Mouse (Mus musculus) ES-E14 (cell line): ENCODE measurements around the gene Robo2. TPM values are rescaled to one million over a fixed set of nuclear protein-coding genes. Genes with fewer than 3 reads are reported as not detected.

ENCODE experiments used
- DNase-seq: peaks from one replicate; pipeline ENCODE4 v3.0.0-alpha.2; 2013; ENCODE audit warnings: low read depth, low spot score
- H3K27ac ChIP-seq: 2 replicates; pipeline ENCODE4 v1.5.1; 2012; ENCODE audit warnings: low read depth, mild to moderate bottlenecking, low read length, moderate library complexity, mixed read lengths; ENCODE audit not compliant: poor library complexity, insufficient read depth, severe bottlenecking
- H3K36me3 ChIP-seq: 2 replicates; pipeline ENCODE4 v1.6.1; 2012; ENCODE audit warnings: mild to moderate bottlenecking, low read length, moderate library complexity, mixed read lengths; ENCODE audit not compliant: control insufficient read depth, poor library complexity, insufficient read depth, severe bottlenecking
- H3K4me1 ChIP-seq, 2 experiments: fragments of 150-350 bp in 1 of 2; sonication (generic) in 1 of 2; 2 replicates each; pipeline ENCODE4 v1.6.1; 2012; ENCODE audit warnings: low read length in 2 of 2, mild to moderate bottlenecking in 1 of 2, mixed read lengths in 1 of 2; ENCODE audit not compliant: control insufficient read depth in 2 of 2, insufficient read depth in 2 of 2, poor library complexity in 1 of 2
- H3K4me3 ChIP-seq, 2 experiments: fragments of 150-350 bp in 1 of 2; sonication (generic) in 1 of 2; 2 replicates each; pipeline ENCODE4 v1.5.1; 2012; ENCODE audit warnings: low read length in 2 of 2, low read depth in 1 of 2, mild to moderate bottlenecking in 1 of 2, mixed read lengths in 1 of 2; ENCODE audit not compliant: insufficient read depth in 1 of 2, poor library complexity in 1 of 2, severe bottlenecking in 1 of 2
- H3K9ac ChIP-seq: 2 replicates; pipeline ENCODE4 v1.6.1; 2012; ENCODE audit warnings: low read depth, mild to moderate bottlenecking, low read length, mixed read lengths; ENCODE audit not compliant: poor library complexity, insufficient read depth, severe bottlenecking
- H3K9me3 ChIP-seq: fragments of 150-350 bp; sonication (generic); 2 replicates; pipeline ENCODE4 v1.6.1; 2012; ENCODE audit warnings: low read depth, mild to moderate bottlenecking, low read length; ENCODE audit not compliant: control insufficient read depth, insufficient read depth
- CHD2 ChIP-seq: IDR thresholded peaks from 2 replicates; pipeline ENCODE4 v1.6.1; 2014; ENCODE audit warnings: mild to moderate bottlenecking, low read depth, low read length, inconsistent platforms
- HCFC1 ChIP-seq: IDR thresholded peaks from 2 replicates; pipeline ENCODE4 v1.6.1; 2012; ENCODE audit warnings: low read length, inconsistent platforms, borderline replicate concordance; ENCODE audit not compliant: insufficient read depth
- MAFK ChIP-seq: IDR thresholded peaks from 2 replicates; pipeline ENCODE4 v1.6.1; 2014; ENCODE audit warnings: mild to moderate bottlenecking, low read depth, low read length, inconsistent platforms; ENCODE audit not compliant: insufficient read depth
- ZC3H11A ChIP-seq: IDR thresholded peaks from 2 replicates; pipeline ENCODE4 v1.6.1; 2012; ENCODE audit warnings: low read depth, mild to moderate bottlenecking, inconsistent platforms, low read length, borderline replicate concordance
- ZNF384 ChIP-seq: IDR thresholded peaks from 2 replicates; pipeline ENCODE4 v1.6.1; 2012; ENCODE audit warnings: low read depth, low read length, inconsistent platforms
- in situ Hi-C, 2 experiments: fragments of 600-800 bp; cut with MboI; formaldehyde crosslinking; loops; one replicate each; pipeline ENCODE4 v1.15.1; 2025; ENCODE audit warnings: low sequenced_read_pairs in 2 of 2, inconsistent platforms in 1 of 2; ENCODE audit not compliant: unreplicated experiment in 2 of 2
- total RNA-seq: library from RNA; depleted of rRNA; stranded (reverse); fragments of 300-350 nt; gene quantifications from 2 replicates; pipeline ENCODE4 v1.2.3, GENCODE M21; 2012

Gene Robo2
- total RNA-seq, 1 experiment: 5.5 TPM

DNA sequence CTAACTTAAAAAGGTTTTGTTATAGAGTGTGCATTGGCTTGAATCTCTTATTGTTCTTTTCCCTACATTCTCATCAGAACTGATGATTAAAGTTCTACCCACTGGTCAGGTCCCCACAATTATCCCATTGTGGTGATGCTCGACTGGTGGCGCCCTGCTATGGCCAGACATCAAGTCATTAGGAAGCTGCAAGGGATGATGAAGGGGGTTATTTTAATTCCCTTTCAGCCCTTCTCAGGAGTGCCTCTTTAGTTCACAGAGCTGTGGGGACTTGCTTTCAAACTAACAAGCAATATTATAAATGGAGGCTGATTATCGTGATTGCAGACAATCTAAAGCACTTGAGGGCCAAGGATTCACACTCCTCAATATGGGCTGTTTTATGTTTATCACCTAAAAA, 484.1 kb downstream of the Robo2 start:
- no peak for DNase-seq
- Histone ChIP-seq H3K27ac (no peak overlapping the region), H3K4me3 (no peak overlapping the region), H3K36me3 (no peaks in the 10 kb centered on the region), H3K9ac (no peak overlapping the region), H3K4me1 (no peaks in the 10 kb centered on the region), H3K9me3 (no peaks in the 10 kb centered on the region)
- no peak for TF ChIP-seq ZC3H11A
- TF ChIP-seq CHD2: no peak
- no peak for TF ChIP-seq ZNF384
- no peak for TF ChIP-seq MAFK
- no peak for TF ChIP-seq HCFC1
- in situ Hi-C loops: no loop called here

DNA sequence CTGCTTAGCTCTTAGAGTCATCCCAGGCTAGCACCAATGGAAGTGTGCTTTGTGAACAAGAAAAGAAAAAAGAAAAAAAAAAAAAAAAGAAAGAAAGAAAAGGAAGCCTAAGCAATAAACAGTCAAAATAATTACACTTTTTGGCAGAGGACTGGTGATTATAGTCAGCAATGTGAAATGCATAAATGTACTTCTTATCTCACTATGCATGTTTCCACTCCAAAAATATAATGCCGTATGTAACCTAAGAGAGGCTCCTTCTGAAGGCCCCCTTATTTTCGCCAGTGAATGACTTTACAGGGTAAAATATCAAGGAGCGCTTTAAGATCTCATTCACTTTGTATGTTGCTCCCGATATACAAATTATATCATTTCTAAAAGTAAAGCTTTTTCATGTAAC, 496.2 kb downstream of the Robo2 start:
- Histone ChIP-seq H3K9ac (no peak overlapping the region), H3K9me3 (no peaks in the 10 kb centered on the region), H3K4me3 (no peak overlapping the region), H3K27ac (no peak overlapping the region), H3K4me1 (no peaks in the 10 kb centered on the region), H3K36me3 (no peaks in the 10 kb centered on the region)
- TF ChIP-seq ZC3H11A (no peak), HCFC1 (no peak), ZNF384 (no peak), MAFK (no peak), CHD2 (no peak)
- no peak for DNase-seq
- in situ Hi-C loops: no loop called here

DNA sequence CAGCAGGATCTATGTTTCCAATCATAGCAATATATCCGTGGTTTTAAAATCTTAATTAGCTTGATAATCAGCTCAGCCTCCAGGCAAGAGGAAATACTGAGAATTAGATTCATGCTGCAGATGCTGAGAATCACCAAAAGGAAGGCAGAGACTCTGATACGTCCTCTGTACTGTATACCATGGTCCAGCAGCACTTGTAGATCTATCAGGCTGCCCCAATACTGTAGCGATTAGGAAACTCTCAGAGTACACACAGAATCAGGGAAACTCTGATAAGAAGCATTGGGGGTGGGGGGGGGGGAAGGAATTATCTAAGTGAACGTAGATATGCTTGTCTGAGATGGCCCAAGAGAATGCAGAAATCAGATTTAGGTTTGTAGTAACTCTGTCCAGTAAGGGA, 496.7 kb downstream of the Robo2 start:
- H3K27ac ChIP-seq: no peak overlapping the region
- TF ChIP-seq ZNF384 (no peak), MAFK (no peak), ZC3H11A (no peak), HCFC1 (no peak), CHD2 (no peak)
- in situ Hi-C loops: no loop called here
- DNase-seq: no peak
- H3K36me3 ChIP-seq: no peaks in the 10 kb centered on the region
- H3K9ac ChIP-seq: no peak overlapping the region
- no peaks in the 10 kb centered on the region for H3K4me1 ChIP-seq
- H3K9me3 ChIP-seq: no peaks in the 10 kb centered on the region
- H3K4me3 ChIP-seq: no peak overlapping the region

DNA sequence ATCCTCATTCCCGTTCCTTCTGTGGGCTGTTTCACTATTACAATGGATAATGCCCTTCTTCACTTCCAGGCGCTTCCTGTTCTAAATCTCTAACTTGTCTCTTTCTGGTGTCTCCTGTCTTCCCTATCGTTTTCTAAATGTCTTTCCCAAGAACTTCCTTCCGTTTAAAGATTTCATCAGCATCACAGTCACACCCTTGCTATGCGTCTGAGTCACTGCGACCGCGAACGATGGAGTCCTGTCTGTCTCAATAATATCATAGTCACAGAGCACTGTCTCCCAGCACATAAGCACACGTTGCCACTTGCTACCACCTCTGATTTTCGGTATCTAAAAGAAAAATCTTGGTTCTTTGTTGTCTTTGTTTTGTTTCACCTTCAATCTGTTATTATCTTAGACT, 503.1 kb downstream of the Robo2 start:
- H3K27ac ChIP-seq: no peak overlapping the region
- no peak overlapping the region for H3K9ac ChIP-seq
- H3K4me3 ChIP-seq: no peak overlapping the region
- H3K9me3 ChIP-seq: no peaks in the 10 kb centered on the region
- no peak for DNase-seq
- in situ Hi-C loops: no loop called here
- no peak for TF ChIP-seq ZNF384
- H3K36me3 ChIP-seq: no peaks in the 10 kb centered on the region
- H3K4me1 ChIP-seq: no peaks in the 10 kb centered on the region

DNA sequence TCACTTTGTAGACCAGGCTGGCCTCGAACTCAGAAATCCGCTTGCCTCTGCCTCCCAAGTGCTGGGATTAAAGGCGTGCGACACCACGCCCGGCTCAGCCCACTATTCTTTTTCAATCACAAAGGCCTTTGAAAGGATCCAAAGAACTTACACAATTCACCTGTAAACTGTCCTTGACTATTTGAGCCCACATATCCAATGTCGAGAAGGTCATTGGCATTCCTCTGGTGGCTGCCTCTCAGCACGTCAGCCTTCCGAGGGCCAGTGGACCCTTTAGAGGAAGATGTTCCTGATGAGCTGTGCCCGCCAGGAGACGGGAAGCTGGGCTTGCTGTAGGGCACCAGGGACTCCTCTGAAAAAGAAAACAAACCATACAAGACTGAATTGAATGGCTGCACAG, 514.8 kb downstream of the Robo2 start:
- no peak overlapping the region for H3K27ac ChIP-seq
- peak; percentile 21 for DNase-seq
- no peaks in the 10 kb centered on the region for H3K4me1 ChIP-seq
- no peak overlapping the region for H3K9ac ChIP-seq
- in situ Hi-C loops: no loop called here
- no peak overlapping the region for H3K4me3 ChIP-seq
- TF ChIP-seq ZC3H11A (no peak), ZNF384 (no peak)
- H3K9me3 ChIP-seq: no peaks in the 10 kb centered on the region
- no peaks in the 10 kb centered on the region for H3K36me3 ChIP-seq
